Mouse (Mus musculus) E14TG2a.4 (cell line): ENCODE data around the gene Fance.

Experiments
- H3K27me3 ChIP-seq: 2 replicates; pipeline ENCODE4 v1.6.1; 2014; ENCODE audit warnings: low read length, control low read depth; ENCODE audit not compliant: insufficient read depth
- H3K36me3 ChIP-seq: 2 replicates; pipeline ENCODE4 v1.6.1; 2014; ENCODE audit warnings: low read length, control low read depth; ENCODE audit not compliant: insufficient read depth
- H3K4me1 ChIP-seq: replicated peaks from 2 replicates; pipeline ENCODE4 v1.6.1; 2014; ENCODE audit warnings: low read depth, low read length, control low read depth
- H3K4me3 ChIP-seq: replicated peaks from 2 replicates; pipeline ENCODE4 v1.5.1; 2014; ENCODE audit warnings: mild to moderate bottlenecking, low read length
- H3K9me3 ChIP-seq: 2 replicates; pipeline ENCODE4 v1.6.1; 2014; ENCODE audit warnings: low read length, control low read depth
- CTCF ChIP-seq: conservative IDR thresholded peaks from 2 replicates; pipeline ENCODE4 v1.5.1; 2014; ENCODE audit warnings: low read length
- NANOG ChIP-seq: IDR thresholded peaks from 2 replicates; pipeline ENCODE4 v1.6.1; 2014; ENCODE audit warnings: borderline replicate concordance, low read length, mixed read lengths
- POU5F1 ChIP-seq: IDR thresholded peaks from 2 replicates; pipeline ENCODE4 v1.6.1; 2014; ENCODE audit warnings: low read length, borderline replicate concordance

Fance gene

GRCm38 (mm10) chr17:28331241-28332112, 18.2 kb downstream of the Fance start:
- Histone ChIP-seq H3K27me3 (peaks cover 5% of the 10 kb centered on the region; the same call in 1 of the 2 replicates), H3K9me3 (no peaks in the 10 kb centered on the region), H3K4me3 (peak overlapping the region; percentile 100), H3K36me3 (peaks cover 54% of the 10 kb centered on the region), H3K4me1 (peaks cover 71% of the 10 kb centered on the region)
- TF ChIP-seq POU5F1 = no peak
- TF ChIP-seq NANOG = no peak

DNA sequence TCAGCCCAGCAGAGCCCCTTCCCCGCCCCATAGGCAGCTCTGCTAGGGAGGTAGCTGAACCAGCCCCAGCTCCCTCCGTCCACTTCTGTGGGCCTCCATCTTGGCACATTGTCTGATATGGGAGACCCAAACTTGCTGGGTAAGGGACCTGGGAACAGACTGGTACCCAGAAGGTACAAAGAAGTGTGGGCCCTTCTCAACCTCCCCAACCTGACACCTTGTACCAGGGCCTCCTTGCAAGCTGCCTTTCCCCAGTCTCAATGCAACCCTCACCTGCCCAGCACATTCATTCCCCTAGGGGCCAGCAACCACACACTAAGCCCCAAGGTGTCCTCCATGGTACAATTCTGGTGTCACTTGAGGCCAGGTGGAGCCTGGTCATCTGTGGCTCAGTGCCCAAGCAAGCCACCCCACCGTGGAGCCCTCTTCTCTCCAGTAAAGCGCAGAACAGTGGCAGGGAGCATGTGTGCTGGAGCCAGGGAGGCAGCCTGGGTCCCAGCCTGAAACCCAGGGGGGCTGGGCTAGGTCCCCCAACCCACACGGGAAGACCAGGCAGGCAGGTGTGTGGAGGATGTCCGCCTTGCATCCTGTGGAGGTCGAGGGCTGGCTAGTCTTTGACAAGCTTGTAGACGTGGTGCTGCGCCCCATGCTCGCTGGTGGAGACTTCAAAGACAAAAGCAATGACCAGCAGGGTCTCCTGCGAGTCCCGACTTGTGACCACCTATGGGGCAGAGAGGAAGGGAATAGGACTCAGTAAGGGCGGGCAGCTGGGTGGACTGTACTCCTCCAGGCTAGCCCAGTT, 19.0 kb downstream of the Fance start:
- Histone ChIP-seq H3K4me3 (peak overlapping the region; percentile 35; the same call in 1 of the 2 replicates), H3K4me1 (peaks cover 62% of the 10 kb centered on the region), H3K9me3 (no peaks in the 10 kb centered on the region), H3K27me3 (peaks cover 5% of the 10 kb centered on the region; the same call in 1 of the 2 replicates), H3K36me3 (peaks cover 49% of the 10 kb centered on the region)
- TF ChIP-seq CTCF (no peak), NANOG (no peak)

DNA sequence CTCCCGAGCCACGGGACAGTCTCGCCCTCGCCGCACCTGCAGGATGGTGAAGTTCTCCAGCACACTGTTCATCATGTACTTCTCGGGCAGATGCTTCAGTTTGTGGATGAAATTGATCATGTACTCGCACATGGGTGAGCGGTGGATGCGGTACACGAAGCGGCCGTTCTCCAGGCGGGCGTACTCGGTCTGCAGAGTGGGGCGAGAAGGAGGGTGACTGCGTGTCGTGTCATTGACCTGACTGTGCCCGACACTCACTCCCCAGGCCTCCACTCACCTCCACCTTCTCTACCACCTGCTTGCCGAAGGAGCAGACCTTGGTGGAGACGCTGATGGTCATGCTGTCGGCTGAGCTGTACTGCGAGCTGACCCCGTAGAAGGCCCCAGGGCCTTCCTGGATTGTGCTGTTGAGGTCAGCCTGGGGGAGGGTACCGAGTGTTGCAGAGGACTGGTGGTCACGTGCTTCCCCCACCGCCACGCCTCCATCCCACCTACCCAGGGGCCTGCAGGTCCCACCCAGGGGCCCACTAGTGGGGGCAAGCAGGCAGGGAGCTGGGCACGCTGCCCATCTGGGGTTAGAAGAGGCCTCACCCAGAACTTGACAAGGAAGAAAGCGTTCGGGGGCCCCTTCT, 19.7 kb downstream of the Fance start:
- Histone ChIP-seq H3K4me3 (peak overlapping the region; percentile 35), H3K27me3 (peaks cover 10% of the 10 kb centered on the region; the same call in 1 of the 2 replicates), H3K4me1 (peaks cover 61% of the 10 kb centered on the region), H3K9me3 (no peaks in the 10 kb centered on the region), H3K36me3 (peaks cover 48% of the 10 kb centered on the region)
- no peak for TF ChIP-seq POU5F1
- no peak for TF ChIP-seq CTCF
- no peak for TF ChIP-seq NANOG

- Histone ChIP-seq H3K36me3 (peaks cover 36% of the 10 kb centered on the region), H3K4me1 (peaks cover 78% of the 10 kb centered on the region), H3K9me3 (no peaks in the 10 kb centered on the region), H3K4me3 (no peak overlapping the region), H3K27me3 (peaks cover 18% of the 10 kb centered on the region)
- TF ChIP-seq CTCF (no peak), POU5F1 (no peak), NANOG (no peak)
Observed at GRCm38 (mm10) chr17:28335267-28335666, 21.9 kb downstream of the Fance start.

DNA sequence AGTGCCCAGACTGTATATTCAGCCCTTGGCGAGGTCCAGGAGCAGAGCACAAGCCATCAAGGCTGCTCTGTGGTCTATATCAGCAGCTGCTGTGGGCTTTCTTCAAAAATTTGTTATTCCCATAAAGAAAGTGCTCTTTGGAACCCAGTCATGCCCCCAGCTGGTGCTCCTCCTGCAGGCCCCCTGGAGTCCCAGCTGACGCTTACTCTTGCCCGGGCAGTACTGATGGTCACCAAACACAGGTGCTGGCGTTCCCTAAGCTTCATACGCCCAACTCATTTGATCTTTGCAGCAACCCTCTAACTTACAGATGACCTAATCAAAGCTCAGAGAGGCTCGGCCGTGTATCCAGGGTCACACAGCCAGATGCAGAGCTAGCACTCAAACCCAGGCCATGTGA, 24.2 kb downstream of the Fance start:
- TF ChIP-seq NANOG = no peak
- TF ChIP-seq POU5F1 = no peak
- TF ChIP-seq CTCF = no peak

GRCm38 (mm10) chr17:28340578-28340977, 27.3 kb downstream of the Fance start:
- Histone ChIP-seq H3K9me3 (no peaks in the 10 kb centered on the region), H3K36me3 (peaks cover 12% of the 10 kb centered on the region), H3K4me3 (peak overlapping the region; percentile 71), H3K27me3 (peaks cover 60% of the 10 kb centered on the region), H3K4me1 (peaks cover 74% of the 10 kb centered on the region)
- no peak for TF ChIP-seq CTCF
- TF ChIP-seq NANOG = no peak
- TF ChIP-seq POU5F1 = no peak

More for the DNA sequence above, 24.2 kb downstream of the Fance start:
- H3K36me3 ChIP-seq = peaks cover 17% of the 10 kb centered on the region
- peaks cover 39% of the 10 kb centered on the region for H3K27me3 ChIP-seq
- no peaks in the 10 kb centered on the region for H3K9me3 ChIP-seq
- no peak overlapping the region for H3K4me3 ChIP-seq
- H3K4me1 ChIP-seq = peaks cover 74% of the 10 kb centered on the region

DNA sequence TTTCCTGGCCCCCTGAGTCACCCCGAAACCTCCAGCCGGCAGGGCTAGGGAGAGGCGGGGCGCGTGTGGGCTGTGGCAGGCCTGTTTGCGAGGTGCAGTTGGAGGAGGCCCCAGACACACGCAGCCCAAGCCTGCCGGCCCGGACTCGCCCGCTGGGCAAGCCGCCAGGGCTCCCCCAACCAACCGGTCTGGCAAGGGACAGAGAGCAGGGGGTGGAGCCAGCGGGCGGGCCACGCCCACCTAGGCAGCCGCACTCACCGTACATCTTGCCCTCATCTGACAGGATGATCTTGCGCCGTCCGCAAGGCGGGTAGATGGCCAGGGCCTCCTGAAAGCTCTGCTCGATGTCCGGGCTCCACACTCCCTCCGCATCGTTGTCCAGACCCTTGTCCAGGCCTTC, 27.8 kb downstream of the Fance start:
- TF ChIP-seq NANOG (no peak), POU5F1 (no peak), CTCF (no peak)
- Histone ChIP-seq H3K27me3 (peaks cover 62% of the 10 kb centered on the region), H3K9me3 (no peaks in the 10 kb centered on the region), H3K36me3 (peaks cover 10% of the 10 kb centered on the region), H3K4me1 (peaks cover 77% of the 10 kb centered on the region), H3K4me3 (peak overlapping the region; percentile 71)
